Mouse (Mus musculus): ENCODE measurements around the gene Mrap. TPM values are rescaled to one million over a fixed set of nuclear protein-coding genes. Genes with fewer than 3 reads are reported as not detected.

Mrap gene
- total and polyA plus RNA-seq, 2 experiments from 2014 or later: 49.8 to 57.5 TPM

DNA sequence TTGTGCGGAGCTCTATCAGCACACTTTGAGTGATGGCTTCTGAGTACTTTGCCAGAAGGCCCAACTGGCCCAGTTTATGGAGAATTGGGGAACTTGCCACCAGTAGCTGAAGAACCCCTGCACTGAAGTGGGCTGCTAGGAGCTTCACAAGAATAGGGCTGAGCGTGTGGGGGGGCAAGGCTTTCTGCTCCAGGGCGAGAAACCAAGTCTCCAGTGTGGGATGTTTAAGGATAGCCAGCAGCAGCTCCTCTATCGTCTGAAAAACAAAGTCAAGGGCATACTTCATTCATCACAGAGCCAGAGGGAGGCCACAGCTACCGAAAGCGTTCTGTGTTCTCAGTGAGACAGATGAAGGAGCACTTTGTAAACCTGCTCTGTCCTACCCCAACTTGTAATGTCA, 36.6 kb downstream of the Mrap start:
- DNase-seq (ENCODE audit: low spot score): no peak
- H3K36me3 ChIP-seq (replicated peaks; ENCODE audit: control insufficient read depth, insufficient read depth, low read length): peaks cover 98% of the 10 kb centered on the region
- TF ChIP-seq CTCF (IDR thresholded peaks at IDR 0.05; ENCODE audit: low read depth): no peak
- TF ChIP-seq EP300 (IDR thresholded peaks at IDR 0.05; ENCODE audit: low read depth): no peak
- H3K4me2 ChIP-seq (ENCODE audit: low read depth, low read length): no peak overlapping the region
- WGBS: 69% methylated on average over 6 of the region's 6 CpGs
- H3K27me3 ChIP-seq (ENCODE audit: control insufficient read depth, insufficient read depth, low read length): no peaks in the 10 kb centered on the region
- no peak for ATAC-seq (ENCODE audit: insufficient read depth, low read depth)
- H3K4me1 ChIP-seq (ENCODE audit: control insufficient read depth, insufficient read depth): no peaks in the 10 kb centered on the region
- H3K4me3 ChIP-seq (ENCODE audit: low read depth, low read length): no peak overlapping the region
- H3K9ac ChIP-seq (replicated peaks; ENCODE audit: low read depth, low read length): no peak overlapping the region
- no peak overlapping the region for H3K27ac ChIP-seq (ENCODE audit: low read depth)
- H3K9me3 ChIP-seq (replicated peaks; ENCODE audit: control insufficient read depth, low read length): no peaks in the 10 kb centered on the region

DNA sequence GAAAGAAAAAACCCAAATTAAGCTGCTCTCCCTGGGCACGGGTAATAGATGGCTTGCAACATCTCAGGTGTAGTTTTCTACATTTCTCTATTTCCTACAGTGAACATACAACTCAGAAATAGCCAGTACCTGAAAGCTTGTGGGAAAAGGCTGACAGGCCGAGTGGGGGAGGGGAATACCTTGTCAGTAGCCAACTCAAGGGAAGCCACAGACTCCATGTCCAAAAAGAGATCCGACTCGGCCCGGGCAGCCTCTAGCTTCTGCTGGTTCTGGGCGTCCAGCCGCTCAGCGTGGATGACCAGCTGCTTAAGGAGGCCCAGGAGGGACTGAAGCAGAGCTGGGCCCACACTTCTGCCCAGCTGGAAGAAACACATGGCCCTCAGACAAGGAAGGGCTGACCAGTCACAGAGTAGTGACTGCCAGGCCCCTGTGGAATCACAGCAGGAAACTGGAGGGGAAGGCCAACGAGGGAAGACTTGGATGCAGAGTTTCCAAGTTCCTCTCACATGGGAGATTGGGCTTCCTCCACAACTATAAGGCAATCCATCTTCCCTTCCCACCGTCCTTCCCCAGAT, 38.0 kb downstream of the Mrap start:
- Histone ChIP-seq H3K36me3 (replicated peaks; ENCODE audit: control insufficient read depth, insufficient read depth, low read length) (peaks cover 97% of the 10 kb centered on the region), H3K9ac (replicated peaks; ENCODE audit: low read depth, low read length) (no peak overlapping the region), H3K4me3 (ENCODE audit: low read depth, low read length) (no peak overlapping the region), H3K4me1 (ENCODE audit: control insufficient read depth, insufficient read depth) (no peaks in the 10 kb centered on the region), H3K27me3 (ENCODE audit: control insufficient read depth, insufficient read depth, low read length) (no peaks in the 10 kb centered on the region), H3K27ac (ENCODE audit: low read depth) (no peak overlapping the region), H3K4me2 (ENCODE audit: low read depth, low read length) (no peak overlapping the region), H3K9me3 (replicated peaks; ENCODE audit: control insufficient read depth, low read length) (no peaks in the 10 kb centered on the region)
- DNase-seq (ENCODE audit: low spot score) (peak; percentile 34), ATAC-seq (ENCODE audit: insufficient read depth, low read depth) (peak; percentile 62)
- no peak for TF ChIP-seq EP300 (IDR thresholded peaks at IDR 0.05; ENCODE audit: low read depth)
- no peak for TF ChIP-seq CTCF (IDR thresholded peaks at IDR 0.05; ENCODE audit: low read depth)
- 71% methylated on average over 10 of the region's 10 CpGs for WGBS

DNA sequence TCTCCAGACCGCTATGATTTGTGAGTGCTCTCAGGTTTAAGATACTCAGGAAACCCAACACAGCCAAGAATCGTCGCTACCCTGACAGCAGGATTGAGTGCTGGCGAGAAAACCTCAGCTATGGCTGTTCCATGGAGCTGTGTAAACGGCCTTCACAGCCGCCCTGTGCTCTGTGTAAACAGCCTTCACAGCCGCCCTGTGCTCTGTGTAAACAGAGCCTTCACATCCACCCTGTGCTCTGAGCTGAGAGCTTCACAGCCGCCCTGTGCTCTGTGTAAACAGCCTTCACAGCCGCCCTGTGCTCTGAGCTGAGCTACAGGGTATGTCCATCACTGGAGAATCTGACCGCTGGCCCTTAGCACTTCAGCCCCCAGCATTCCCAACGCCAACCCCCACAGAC, 41.8 kb downstream of the Mrap start:
- Histone ChIP-seq H3K36me3 (replicated peaks; ENCODE audit: control insufficient read depth, insufficient read depth, low read length) (peaks cover 86% of the 10 kb centered on the region), H3K27ac (ENCODE audit: low read depth) (no peak overlapping the region)

DNA sequence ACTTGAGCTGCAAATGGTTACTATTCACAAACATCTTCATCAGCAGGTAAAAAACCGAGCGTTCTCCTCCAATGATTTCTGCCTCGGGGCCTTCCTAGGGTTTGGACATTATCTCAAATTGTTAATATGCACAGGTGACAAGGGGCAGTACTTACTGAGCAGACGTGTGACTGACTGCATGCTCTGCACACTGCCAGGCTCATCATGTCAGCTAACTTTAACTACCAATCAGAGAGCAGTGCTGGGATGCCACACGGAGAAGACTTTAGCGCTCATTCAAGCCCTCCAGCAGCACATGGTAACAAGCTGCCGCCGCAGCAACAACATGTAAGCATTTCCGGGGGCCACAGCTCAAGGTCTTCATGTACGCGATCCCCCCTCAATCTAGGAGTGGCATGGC, 45.3 kb downstream of the Mrap start:
- no peaks in the 10 kb centered on the region for H3K27me3 ChIP-seq (ENCODE audit: control insufficient read depth, insufficient read depth, low read length)
- H3K9me3 ChIP-seq (replicated peaks; ENCODE audit: control insufficient read depth, low read length): no peaks in the 10 kb centered on the region
- H3K4me3 ChIP-seq (ENCODE audit: low read depth, low read length): no peak overlapping the region
- no peak overlapping the region for H3K9ac ChIP-seq (replicated peaks; ENCODE audit: low read depth, low read length)
- DNase-seq (ENCODE audit: low spot score) (peak; percentile 50), ATAC-seq (ENCODE audit: insufficient read depth, low read depth) (peak; percentile 82; the same call in 1 of the 2 replicates)
- peaks cover 76% of the 10 kb centered on the region for H3K36me3 ChIP-seq (replicated peaks; ENCODE audit: control insufficient read depth, insufficient read depth, low read length)
- H3K4me1 ChIP-seq (ENCODE audit: control insufficient read depth, insufficient read depth): no peaks in the 10 kb centered on the region; the same call in 1 of the 2 replicates
- no peak overlapping the region for H3K27ac ChIP-seq (ENCODE audit: low read depth)
- TF ChIP-seq EP300 (IDR thresholded peaks at IDR 0.05; ENCODE audit: low read depth) (no peak), CTCF (IDR thresholded peaks at IDR 0.05; ENCODE audit: low read depth) (no peak)
- no peak overlapping the region for H3K4me2 ChIP-seq (ENCODE audit: low read depth, low read length)
- 35% methylated on average over 11 of the region's 11 CpGs for WGBS

More for the DNA sequence above, 41.8 kb downstream of the Mrap start:
- H3K4me3 ChIP-seq (ENCODE audit: low read depth, low read length): no peak overlapping the region
- H3K27me3 ChIP-seq (ENCODE audit: control insufficient read depth, insufficient read depth, low read length): no peaks in the 10 kb centered on the region
- ATAC-seq (ENCODE audit: insufficient read depth, low read depth) (no peak), DNase-seq (ENCODE audit: low spot score) (no peak)
- TF ChIP-seq EP300 (IDR thresholded peaks at IDR 0.05; ENCODE audit: low read depth): no peak
- no peak for TF ChIP-seq CTCF (IDR thresholded peaks at IDR 0.05; ENCODE audit: low read depth)
- H3K4me1 ChIP-seq (ENCODE audit: control insufficient read depth, insufficient read depth): no peaks in the 10 kb centered on the region; the same call in 1 of the 2 replicates
- no peak overlapping the region for H3K9ac ChIP-seq (replicated peaks; ENCODE audit: low read depth, low read length)
- no peak overlapping the region for H3K4me2 ChIP-seq (ENCODE audit: low read depth, low read length)
- 77% methylated on average over 11 of the region's 11 CpGs for WGBS
- H3K9me3 ChIP-seq (replicated peaks; ENCODE audit: control insufficient read depth, low read length): no peaks in the 10 kb centered on the region

DNA sequence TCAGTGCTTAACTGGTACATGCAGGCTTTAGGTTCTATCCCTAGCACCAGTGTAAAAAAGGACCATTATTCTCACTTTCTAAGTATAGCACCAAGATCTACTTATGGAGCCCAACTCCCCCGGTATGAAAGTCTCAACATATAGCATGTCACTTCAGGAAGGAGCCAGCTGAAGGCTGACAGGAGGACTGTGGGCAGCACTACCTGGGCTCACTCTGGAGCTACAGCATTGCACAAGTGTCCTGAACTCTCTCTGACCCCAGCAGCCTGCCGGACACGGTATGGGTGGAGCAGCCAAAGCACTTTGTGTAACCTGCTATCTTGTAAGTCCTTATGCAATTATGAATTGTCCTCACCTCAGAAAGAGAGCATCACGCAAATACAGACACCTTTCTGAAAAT, 47.2 kb downstream of the Mrap start:
- Histone ChIP-seq H3K36me3 (replicated peaks; ENCODE audit: control insufficient read depth, insufficient read depth, low read length) (peaks cover 77% of the 10 kb centered on the region), H3K4me3 (ENCODE audit: low read depth, low read length) (no peak overlapping the region), H3K4me1 (ENCODE audit: control insufficient read depth, insufficient read depth) (no peaks in the 10 kb centered on the region; the same call in 1 of the 2 replicates), H3K4me2 (ENCODE audit: low read depth, low read length) (no peak overlapping the region), H3K27me3 (ENCODE audit: control insufficient read depth, insufficient read depth, low read length) (no peaks in the 10 kb centered on the region), H3K9me3 (replicated peaks; ENCODE audit: control insufficient read depth, low read length) (no peaks in the 10 kb centered on the region), H3K27ac (ENCODE audit: low read depth) (no peak overlapping the region), H3K9ac (replicated peaks; ENCODE audit: low read depth, low read length) (no peak overlapping the region)
- 41% methylated on average over 4 of the region's 4 CpGs for WGBS
- TF ChIP-seq EP300 (IDR thresholded peaks at IDR 0.05; ENCODE audit: low read depth): no peak
- no peak for TF ChIP-seq CTCF (IDR thresholded peaks at IDR 0.05; ENCODE audit: low read depth)
- ATAC-seq (ENCODE audit: insufficient read depth, low read depth) (peak; percentile 56; the same call in 1 of the 2 replicates), DNase-seq (ENCODE audit: low spot score) (peak; percentile 42)

DNA sequence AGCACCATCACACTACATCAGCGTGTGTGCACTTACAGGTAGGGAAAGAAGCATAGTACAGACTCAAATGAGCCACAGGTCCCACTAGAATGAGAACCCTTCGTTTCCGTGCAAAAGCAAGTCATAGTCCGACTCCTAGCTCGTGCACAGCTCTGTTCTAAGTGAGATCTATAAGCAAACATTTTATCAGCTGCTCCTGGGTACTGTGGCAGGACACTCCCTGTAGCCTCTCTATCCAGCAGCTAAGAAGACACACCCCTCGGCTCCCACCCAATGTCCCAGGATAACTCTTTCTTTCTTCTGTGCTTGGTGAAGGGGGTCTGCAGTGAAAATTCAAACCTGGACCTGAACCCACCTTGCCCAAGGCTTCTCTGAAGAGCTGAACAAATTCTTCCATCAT, 50.6 kb downstream of the Mrap start:
- Histone ChIP-seq H3K4me3 (ENCODE audit: low read depth, low read length) (no peak overlapping the region), H3K4me1 (ENCODE audit: control insufficient read depth, insufficient read depth) (no peaks in the 10 kb centered on the region), H3K9ac (replicated peaks; ENCODE audit: low read depth, low read length) (no peak overlapping the region), H3K36me3 (replicated peaks; ENCODE audit: control insufficient read depth, insufficient read depth, low read length) (peaks cover 85% of the 10 kb centered on the region), H3K27me3 (ENCODE audit: control insufficient read depth, insufficient read depth, low read length) (no peaks in the 10 kb centered on the region), H3K4me2 (ENCODE audit: low read depth, low read length) (no peak overlapping the region), H3K9me3 (replicated peaks; ENCODE audit: control insufficient read depth, low read length) (no peaks in the 10 kb centered on the region), H3K27ac (ENCODE audit: low read depth) (no peak overlapping the region)
- DNase-seq (ENCODE audit: low spot score): no peak
- WGBS: 94% methylated on average over 6 of the region's 6 CpGs
- TF ChIP-seq EP300 (IDR thresholded peaks at IDR 0.05; ENCODE audit: low read depth): no peak
- no peak for TF ChIP-seq CTCF (IDR thresholded peaks at IDR 0.05; ENCODE audit: low read depth)
- ATAC-seq (ENCODE audit: insufficient read depth, low read depth): no peak

All from heart, postnatal 0 days (tissue).